Mouse (Mus musculus) natural killer cell, adult 2 months (primary cell): ENCODE results near the gene Tmem205.
A peak's percentile ranks its signal among the peaks of the same experiment; 100 is the strongest.

ENCODE experiments used
- DNase-seq, 2 experiments: peaks; one replicate each; pipeline ENCODE4 v3.0.0; 2022; ENCODE audit warnings: low spot score in 2 of 2

The Tmem205 gene

DNA sequence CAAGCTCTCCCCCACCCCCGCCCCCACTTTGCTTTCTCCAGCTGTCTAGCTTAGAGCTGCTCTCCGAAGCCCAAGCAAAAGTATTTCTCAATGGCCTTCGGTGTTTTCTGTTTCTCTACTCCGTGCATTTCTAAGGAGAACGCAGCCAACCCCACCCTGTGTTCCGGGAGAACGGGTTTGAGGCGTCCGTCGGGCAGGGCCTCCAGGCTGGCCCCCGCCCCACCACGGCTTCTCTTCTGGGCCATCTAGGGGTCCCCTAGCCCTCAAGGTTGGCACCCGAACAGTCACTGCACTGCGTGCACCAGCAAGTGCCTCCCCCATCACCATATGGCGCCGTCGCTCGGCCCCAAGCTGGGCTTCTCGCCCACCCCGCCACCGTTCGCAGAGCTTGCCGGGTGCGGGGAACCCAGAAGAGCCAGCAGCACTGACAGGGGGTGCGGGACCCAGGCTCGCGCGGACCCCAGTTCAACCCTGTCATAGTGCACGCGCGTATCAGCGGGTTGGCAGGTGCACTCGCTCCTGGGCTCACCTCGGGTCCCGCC is 9.8 kb downstream of the Tmem205 start:
- DNase-seq = no peak

- no peak for DNase-seq
Measured at GRCm38 (mm10) chr9:21916851-21917492, 10.4 kb downstream of the Tmem205 start.

- DNase-seq = peak; percentile 22 to 27
Measured at GRCm38 (mm10) chr9:21909474-21910223, 17.7 kb downstream of the Tmem205 start.

- no peak for DNase-seq
Measured at GRCm38 (mm10) chr9:21908216-21908615, 19.1 kb downstream of the Tmem205 start.

DNA sequence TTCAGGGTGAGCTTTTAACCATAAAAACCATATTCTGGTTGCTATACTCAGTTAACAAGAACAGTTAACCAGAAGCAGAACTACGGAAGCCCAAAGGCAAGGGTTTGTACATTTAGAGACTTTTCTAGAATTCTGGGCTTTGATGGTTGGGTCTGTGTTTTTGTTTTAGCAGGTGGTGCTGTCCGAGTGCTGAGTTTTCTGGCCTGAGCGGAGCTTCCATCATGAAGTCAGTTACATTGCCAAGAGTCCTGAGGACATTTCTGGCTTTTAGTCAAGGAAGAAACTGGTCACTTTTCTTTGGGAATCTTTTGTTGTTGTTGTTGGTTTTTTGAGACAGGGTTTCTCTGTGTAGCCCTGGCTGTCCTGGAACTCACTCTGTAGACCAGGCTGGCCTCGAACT is 23.3 kb downstream of the Tmem205 start:
- no peak for DNase-seq

DNA sequence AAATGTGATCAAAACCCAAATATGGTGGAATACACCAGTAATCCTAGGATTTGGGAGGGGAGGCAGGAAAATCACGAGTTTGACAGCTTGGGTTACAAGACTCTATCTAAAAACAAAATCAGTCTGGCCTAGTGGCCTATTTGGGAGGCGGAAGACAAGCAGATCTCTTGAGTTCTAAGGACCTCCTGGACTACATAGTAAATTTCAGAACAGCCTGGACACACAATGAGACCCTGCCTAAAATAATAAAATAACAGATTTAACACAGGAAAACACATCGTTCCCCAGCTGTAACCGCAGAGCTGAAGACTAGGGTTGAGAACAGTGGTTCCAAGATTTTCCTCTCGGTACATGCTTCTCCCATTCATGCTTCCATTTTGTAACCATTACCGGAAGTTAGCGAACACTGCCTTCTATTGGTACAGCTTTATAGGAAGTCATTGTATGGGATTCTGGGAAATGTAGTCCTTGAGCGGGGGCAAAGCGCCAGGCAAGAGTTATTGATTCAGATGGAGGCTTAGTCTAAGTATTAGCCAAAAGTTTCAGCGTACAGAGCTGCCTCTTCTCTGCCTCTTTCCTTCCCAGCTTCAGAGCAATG is 26.0 kb downstream of the Tmem205 start:
- peak; percentile 30 to 33 for DNase-seq

DNA sequence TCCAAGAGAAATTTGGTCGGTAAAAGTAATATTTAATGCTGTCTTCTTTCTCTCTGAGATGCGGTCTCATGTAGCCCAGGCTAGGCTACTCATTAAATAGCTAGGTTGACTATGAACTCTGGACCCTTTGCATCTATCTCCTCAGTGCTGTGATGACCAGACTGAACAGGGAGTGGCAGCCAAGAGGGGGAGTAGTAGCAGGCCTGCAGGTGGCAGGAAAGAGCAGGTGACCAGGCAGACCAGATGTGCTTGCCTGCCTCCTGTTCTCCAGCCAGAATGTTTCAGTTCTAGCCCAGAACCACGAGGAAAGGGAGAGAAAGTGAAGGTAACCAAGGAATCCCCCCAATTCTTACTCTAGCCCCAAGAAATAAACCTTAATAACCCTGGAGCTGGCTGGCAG is 38.1 kb downstream of the Tmem205 start:
- no peak for DNase-seq

DNA sequence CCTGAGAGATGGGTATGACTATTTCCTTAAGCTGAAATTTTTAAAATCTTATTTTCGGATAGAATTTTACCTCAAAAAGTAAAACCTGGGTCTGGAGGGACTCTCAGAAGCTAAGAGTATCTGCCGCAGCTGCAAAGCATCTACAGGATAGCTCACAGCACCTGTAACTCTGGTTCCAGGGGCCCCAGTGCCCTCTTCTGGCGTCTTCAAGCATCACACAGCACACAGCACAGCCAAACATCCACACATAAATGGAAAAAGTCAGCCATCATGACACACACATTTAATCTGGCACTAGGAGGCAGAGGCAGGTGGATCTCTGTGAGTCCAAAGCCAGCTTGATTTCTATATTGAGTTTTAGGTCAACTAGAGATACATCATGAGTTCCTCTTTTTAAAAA is 50.8 kb downstream of the Tmem205 start:
- no peak for DNase-seq

DNA sequence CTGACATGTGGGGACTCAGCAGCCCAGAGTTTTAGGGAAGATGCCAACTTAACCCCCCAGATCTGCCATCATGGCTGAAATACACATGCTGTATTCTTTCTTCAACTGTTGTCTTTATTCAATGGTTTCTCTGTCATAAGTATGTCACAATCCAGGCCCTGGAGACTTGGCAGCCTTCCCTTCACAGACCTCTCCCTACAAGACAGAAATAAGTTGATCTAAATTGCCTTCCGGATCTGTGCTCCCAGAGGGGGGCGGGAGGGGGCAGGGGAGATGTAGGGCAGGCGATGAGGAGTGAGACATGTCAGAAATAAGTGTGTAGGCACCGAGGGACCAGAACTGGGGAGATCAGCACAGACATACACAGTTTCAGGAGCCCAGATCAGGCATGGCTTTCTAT is 55.2 kb downstream of the Tmem205 start:
- DNase-seq = no peak
